Mouse (Mus musculus) T-cell, adult 2 months (primary cell): ENCODE measurements at regions not wholly inside any gene's neighbourhood (a gene's known extent, or its start where the extent isn't known, plus 50 kb on each side); places are given as distances from the start of the nearest gene placed in this dataset.

Source experiments
- DNase-seq: peaks from one replicate; pipeline ENCODE4 v3.0.0; 2022; ENCODE audit warnings: low spot score

DNA sequence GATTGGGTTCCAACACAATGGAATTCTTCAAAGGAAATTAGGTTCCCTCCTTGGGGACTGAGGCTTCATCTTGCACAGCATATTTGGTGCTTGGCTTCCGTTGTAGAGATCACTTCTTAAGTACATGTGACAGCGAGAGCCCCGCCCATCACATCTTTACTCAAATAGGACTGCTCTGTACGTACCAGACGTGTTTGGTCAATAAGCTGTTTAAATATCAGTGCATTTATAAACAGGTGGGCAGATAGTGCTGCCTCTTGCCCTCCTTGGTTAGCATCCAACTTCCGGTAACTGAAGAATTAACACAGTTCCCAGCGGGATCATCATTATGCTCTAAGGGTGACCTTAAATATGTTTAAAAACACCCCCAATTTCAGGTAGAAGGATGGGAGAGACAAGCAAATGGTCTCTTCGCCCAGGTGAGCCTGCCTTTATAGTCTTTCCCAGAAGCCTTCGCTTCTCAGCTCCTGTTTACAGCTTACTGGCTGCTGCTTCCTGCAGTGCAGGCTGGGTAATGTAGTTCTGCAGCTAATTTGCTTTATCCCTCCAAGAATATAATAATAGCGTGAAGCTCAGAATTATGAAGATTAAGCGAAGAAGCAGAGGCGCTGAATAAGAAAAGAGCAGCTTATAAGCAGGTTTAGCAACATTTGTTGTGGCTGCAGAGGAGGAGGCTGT lies 242.1 kb downstream of the Foxo1 start:
- DNase-seq = no peak

DNA sequence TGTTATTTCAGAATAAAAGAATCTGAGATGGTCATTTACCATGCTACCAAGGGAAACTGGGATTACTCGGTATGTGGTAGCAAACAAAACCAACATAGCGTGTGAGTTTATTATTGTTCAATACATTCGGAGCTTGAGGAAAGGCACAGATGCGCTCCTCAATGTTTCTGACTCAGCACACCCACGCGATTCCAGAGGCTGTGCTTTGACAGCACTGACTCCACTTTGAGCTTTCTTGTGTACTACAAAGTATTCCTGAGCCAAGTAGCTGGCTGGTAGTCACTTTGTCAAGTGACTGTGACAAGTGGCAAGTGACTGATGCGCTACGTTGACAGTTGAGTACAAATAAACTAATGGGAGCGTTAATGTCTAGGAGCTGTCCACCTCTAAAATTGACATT lies 235.8 kb downstream of the Foxo1 start:
- DNase-seq = no peak

DNA sequence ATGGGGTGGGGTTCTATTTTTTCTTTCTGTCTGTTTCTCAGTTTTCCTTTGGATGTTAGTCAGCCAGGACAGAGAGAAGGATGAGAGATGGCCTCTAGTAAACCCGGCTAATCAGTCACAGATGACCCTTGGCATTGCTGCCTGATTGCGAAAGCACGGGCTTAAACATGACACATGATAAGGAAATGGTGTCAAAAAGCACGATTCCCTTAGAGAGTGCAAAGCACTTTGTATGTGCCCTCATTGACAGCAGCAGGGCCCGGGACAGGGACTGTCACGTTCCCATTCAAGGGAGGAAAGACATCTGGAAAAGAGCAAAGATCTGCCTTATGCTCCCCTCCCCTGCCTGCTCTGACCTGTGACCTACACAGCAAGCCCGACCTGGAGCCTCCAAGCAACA lies 234.1 kb downstream of the Foxo1 start:
- no peak for DNase-seq

DNA sequence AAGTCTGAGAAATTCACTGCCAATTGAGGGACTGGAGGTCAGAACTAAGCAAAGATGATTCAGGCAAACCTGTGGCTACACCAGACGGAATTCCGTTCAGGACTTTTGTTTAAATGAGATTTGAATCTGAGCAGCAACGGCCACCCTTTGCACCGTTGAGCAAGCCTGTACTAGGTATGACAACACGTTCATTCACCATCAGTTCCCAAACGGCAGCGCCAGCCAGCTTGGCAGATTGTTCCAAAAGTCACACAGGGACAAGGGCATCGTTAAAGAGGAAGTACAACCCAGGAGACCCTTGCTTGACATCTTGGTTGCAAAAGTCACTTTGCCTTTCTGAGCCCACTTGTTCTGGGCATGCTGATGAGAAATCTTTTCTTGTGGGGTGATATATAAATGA lies 233.5 kb downstream of the Foxo1 start:
- DNase-seq = no peak

DNA sequence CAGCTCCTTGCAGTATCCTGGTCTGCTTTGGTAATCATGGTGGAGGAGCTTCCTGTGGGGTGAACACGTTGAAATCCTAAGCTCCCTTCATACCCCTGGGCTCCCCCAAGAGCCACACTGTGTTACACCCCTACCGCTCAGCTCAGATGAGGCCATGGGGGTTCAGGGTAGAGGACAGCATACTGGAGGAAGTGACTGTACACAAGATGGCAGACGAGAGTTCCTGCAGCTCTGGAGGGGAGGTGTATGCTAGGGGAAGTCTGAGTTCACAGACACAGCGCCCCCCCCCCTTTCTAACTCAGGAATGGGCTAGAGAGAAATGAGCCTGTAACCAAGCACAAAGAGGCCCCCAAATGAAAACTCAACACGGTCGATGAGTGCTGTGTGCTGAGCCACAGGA lies 231.9 kb downstream of the Foxo1 start:
- peak; percentile 24 for DNase-seq

DNA sequence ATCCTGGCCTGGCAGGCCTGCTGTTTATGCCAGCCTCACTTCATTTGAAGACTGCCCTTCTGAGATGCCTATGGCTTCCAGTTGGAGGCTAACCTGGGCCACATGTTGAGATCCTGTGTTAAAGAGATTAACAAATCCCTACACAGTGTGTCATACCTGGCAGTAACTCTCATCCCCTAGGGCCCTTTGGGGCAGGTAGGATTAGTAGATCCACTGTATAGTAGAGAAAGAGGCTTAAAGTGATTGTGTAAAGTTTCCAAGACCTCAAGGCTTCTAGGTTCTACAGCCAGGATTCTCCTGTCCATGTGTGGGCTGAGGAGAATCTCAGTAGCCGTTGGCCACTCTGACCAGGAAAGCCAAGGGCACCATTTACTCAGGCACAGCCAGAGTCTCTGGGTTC lies 231.4 kb downstream of the Foxo1 start:
- DNase-seq = no peak

DNA sequence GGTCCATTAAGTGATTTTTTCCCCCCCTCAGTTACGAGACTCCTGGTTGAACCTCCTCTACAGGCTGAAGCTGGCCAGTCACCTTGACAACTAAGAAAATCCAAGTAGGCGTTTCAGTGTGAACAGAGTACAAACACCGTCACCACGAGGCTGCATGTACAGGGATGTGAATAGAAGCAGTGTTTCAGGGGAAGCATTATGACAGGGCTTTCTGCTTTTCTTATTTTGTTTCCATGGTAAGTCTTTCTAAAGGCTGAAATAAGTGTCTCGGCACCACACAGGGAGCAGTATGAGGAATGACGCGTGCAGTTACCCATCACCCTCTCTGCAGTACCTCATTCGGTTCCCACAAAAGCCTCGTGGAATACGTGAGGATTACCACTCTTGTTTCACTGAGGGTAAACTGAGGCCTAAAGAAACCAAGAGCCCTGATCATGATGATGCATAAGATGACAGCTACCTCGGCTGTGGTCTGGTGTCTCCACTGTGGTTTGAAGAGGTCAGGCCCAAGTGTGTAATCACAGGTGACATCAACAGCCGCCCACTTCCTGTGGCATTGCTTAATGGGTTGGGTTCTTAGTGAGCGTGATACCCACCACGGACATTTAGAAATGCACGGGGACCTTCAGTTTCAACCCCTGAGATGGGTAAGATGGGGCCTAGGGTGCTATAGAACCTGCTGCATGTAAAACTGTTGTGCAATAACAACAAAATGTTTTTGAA lies 230.5 kb downstream of the Foxo1 start:
- DNase-seq = peak; percentile 32

DNA sequence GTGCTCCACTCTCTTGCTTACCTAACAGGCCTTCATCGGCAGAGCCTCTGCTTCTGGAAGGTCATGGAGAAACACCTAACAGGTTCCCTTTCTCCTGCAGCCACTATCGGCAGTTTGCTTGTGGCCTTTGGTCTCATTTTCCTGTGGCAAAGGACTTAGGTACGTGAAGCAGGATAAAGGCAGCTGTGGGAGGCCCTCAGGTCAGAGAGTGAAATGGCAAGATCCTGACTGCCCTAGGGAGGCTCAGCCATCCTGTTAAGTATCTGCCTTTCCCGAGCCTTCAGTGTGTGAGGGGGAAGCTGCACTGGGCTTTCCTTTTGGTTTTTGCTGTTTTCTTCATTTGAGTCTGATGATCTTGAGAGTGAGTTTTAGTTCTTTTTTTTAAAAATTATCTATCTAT lies 228.8 kb downstream of the Foxo1 start:
- no peak for DNase-seq

DNA sequence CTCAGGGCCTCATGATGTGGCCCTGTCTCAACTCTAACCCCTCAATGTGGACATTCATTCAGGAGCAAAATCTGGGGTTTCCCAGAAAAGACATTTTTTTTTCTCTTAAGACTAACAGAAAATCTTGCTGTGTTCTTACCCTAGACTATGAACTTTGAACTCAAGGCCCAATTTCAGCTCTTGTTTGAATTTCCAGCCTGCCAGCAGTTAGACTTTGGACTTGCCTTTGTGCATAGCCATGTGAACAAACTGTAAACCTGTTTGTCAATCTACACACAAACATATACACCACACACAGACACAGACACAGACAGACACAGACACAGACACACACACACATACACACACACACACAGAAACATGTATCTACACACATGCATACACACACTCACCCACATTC lies 227.3 kb downstream of the Foxo1 start:
- no peak for DNase-seq

DNA sequence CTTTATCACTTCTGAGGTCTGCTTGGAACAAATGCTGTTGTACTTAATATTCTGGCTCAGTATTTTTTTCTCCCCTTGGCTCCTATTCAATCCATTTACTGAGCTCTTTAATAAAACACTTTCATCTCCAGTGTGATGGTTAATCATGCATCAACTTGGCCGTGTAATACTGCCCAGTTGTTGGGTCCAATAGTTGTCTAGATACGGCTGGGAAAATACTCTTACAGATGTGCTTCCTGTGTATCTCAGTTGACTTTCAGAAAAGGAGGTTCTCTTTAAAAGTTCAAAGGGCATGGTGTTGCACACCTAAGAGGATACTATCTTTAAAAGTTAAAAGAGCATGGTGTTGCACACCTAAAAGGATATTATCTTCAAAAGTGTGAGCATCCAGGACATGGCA lies 226.8 kb downstream of the Foxo1 start:
- DNase-seq = no peak

DNA sequence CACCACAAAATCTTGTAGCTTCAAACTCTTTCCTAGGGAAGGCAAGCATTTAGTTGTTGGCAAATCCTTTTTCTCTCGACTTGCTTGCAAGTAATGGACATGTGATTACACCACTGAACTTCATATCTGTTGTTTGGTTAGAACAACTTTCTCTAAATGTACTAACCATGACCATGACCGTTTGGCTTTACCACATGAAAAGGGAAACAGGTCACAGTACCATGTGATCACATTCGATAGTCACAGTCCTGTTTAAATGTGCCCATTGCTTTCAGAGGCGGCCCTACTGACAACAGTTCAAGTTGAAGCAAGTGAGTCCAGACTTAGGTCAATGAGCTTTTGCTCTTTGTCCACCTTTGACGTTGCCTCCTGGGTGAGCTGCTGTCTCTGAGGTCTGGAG lies 211.1 kb downstream of the Foxo1 start:
- DNase-seq = no peak

DNA sequence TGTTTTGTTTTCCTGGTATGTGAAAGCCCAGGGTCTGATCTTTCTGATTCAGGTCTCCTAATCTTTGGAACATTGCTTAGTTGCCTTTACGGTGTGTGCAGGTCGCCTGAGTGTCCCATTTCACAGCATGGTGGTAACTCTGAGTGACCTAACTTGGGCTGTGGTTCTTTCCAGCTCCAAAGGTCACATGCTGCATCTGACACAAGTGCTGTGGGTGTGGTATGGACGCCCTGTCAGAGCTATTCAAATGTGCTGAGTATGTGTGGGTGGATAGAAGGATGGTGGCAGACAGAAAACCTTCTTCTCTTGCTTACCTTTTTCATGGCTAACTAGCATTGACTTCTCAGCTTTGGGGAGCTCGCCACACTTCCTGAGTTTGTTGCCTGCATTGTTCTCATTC lies 201.8 kb downstream of the Foxo1 start:
- DNase-seq = no peak

DNA sequence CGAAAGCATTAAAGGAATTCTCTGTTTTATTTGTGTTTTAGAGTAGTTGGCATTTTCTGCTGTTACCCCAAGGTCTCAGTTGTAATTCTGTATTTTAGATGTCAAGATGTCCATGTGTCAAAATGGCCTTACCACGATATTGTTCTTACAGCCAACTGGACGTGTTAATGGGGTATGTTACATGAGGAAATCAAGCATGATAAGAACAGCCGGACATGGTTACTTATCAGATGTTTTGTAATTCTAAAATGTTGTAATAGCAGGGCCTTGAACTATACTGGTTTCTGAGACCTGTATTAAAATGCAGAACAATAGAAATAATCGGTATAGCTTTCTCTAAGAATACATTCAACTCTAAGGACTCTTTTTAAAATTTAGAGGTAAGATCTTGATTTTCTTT lies 201.3 kb downstream of the Foxo1 start:
- DNase-seq = no peak

DNA sequence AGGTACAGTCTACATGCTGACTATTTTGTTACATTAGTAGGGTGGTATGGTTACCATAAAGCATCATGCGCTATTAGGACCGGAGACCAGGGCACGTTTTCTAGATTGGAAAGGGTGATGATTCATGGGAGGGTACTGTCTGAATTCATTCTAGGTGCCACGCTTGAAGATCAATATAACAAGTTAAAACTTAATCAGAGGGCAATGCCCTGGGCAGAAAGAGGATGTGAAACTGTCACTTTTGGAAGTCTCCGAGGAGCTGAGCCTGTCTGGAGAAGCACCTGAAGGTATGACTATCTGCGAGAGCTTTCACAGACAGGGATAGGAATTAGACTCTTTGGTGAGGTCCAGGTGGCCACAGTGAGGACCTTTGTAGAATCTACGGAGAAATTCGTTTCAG lies 200.2 kb downstream of the Foxo1 start:
- DNase-seq = no peak

DNA sequence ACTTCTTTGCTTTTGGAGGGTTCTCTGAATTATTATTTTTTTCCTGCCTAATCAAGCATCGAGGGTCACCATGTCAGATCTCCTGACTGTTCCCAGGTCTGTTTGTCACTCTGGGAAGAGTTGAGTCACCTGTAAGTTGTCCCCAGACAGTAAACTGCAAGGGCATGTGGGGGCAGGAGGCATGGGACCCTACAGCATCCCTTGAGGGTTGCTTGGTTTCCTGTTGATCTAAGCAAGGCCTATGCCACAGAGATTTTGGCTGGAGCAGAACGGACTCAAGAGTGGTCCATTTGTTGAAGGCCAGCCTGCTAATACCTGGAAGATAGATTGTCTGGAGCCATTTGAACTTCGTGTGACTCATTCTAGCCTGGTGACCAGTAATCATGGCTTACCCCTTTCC lies 199.7 kb downstream of the Foxo1 start:
- no peak for DNase-seq

DNA sequence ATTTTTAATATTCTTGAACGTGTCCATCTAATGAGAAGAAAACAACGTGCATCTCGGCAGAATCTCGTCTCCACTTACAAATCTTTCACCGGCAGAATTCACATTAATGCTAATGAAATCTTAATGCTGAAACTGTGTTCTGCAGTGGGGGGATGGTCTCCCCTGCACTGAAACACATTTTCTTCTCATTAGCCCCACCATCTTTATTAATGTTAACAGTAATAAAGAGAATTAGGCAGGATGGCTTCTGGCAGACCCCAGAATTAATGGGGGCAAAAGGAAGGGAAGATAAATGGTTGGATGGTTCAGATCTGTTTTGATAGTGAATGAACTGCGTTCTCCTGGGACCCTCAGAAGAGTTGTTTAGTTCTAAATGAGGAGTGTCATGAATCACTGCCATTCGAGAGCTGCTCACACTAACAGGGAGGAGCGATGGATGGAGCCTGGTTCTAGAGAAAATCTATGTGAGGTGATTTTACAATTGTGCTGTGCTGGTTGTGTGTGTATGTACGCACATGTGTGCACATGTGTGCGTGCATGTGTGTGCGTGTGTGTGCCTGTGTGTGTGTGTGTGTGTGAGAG lies 198.9 kb downstream of the Foxo1 start:
- no peak for DNase-seq

DNA sequence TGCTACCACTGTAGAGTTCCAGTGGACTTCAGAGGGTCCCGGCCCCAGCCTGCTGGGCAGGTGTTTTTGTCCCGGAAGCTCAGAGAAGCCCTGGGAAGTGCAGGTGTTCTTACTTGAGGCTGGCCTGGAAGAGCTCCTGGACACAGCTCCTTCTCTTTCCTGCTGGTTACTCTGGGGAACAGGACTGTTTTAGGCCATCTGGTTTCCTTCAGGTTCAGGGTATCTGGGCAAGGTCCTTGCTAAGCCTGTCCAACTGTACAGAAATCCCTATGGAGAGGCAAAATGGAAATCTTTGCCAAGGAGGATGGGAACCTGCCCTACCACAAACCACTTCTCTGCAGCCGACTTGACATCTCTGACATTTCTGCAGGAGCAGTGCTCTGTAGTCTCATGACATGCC lies 198.4 kb downstream of the Foxo1 start:
- DNase-seq = no peak

DNA sequence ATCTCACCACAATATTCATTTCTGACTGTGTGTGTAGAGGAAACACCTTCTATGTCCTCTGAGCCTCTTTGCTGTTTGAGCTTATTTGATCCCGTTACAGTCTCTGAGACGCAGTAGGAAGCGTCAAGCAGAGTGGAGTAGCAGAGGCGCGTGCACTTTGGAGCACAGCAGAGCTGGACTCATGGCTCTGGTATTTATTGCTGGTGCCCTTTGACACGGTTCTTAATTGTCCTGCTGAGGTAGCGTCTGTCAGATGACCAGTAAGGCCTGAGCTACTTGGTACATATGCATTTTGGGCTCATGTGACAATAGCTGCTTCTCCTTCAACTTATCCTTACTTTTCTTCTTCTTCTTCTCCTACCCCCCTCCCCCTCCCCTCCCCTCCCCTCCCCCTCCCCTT lies 195.8 kb downstream of the Foxo1 start:
- DNase-seq = no peak

DNA sequence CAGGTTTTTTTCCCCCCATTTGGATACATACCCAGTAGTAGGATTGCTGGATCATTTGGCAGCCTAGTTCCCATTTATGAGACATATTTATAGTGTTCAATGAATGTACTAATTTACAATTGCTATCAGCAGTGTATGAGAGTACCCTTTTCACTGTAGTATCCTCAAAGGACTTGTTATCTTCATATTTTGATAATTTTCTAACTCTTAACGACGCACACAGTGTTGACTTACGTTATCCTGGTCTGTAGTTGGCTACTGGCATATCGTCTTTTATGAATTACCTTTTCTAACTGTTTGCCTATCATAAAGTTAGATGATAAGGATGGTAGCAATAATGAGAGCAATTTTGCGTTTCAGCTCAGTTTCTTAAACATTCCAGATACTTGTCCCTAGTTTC lies 186.8 kb downstream of the Foxo1 start:
- no peak for DNase-seq

DNA sequence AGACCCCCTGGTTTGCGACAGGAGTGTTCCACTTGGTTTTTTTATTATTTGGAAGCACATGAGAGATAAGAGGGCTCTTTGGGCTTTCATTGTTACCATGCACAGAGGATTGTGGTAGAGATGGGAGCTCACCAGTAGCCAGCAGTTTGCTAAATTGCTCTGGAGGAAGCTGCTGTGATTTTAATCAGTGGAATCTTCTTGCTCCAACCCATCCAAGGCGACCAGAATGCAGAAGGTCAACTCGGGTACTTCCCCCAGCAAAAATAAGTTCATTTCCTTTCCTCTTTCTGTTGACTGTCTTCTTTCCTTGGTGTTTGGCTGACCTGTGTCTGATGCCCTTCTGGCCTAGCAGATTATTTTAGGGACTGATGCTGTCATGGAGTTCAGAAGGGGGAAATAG lies 184.9 kb downstream of the Foxo1 start:
- no peak for DNase-seq

DNA sequence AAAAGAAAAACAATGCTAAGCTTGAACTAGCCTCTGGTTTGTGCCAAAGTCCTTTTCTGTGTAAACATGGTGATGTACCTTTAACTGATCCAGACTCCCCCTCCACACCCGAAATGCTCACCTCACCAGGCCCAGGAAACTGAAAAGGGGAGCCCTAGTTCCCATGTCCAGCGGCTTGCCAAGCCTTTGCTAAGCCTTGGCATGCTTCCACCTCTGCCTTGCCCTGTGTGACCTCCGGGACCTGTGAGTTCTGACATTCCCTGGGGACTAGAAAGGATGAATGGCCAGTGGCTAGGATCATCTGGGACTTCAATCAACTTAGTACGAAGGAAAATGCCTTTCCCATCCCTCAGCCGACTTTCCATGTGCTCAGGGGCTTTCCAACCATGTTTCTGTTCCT lies 184.2 kb downstream of the Foxo1 start:
- no peak for DNase-seq

DNA sequence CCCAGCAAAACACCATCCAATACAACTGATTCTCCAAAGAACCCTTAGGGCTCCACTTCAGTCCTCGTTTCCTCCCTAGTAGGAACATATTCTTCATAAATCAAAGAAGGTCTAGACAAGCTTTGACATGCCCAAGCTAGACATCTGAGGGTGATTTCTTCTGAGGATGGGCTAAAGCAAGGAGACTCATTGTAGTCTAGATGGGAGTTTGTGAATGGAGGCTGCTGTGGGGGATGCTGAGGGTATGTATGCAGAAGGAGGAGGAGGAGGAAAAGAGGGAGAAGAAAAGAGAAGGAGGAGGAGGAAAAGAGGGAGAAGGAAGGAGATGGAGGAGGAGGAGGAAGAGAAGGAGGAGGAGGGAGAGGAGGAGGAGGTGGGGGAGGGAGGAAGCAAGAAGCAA lies 178.9 kb downstream of the Foxo1 start:
- DNase-seq = no peak

DNA sequence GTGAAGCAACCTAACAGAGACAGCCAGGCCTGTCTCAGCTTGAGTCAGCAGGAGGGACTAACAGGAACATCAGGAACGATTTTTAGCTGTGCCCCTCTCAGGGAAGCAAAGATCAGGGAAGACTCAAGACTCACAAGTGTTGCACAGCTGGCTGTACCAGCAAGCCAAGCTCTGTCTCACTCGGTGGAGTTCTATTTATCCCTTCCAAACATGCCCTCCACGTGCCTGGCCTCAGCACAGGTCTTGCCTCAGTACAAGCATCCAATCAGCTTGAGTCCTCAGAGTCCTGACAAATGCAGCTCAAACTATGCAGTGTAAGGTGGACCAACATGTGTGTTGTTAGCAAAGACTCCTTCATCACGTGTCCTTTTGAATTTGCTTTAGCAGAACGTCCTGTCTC lies 178.4 kb downstream of the Foxo1 start:
- no peak for DNase-seq
